Mouse (Mus musculus): Measurements from ENCODE around the gene Llcfc1.

The Llcfc1 gene

DNA sequence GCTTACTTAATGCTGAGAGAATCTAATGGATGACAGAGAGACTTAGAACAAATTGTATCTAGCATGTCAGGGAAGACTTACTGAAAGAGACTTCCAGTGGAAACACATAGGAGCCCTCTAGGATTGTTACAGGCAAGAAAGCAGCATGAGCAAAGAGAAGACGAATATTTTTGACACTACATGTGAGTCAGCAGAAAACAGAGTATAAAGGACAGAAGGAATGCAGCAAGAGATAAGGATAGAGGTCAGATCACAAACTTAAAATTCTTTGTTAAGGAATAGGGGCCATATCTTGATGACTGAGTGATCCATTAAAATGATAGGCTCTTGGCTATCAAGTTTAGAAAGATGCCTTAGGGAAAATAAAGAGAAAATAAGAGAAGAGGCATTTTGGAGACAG is 17.0 kb downstream of the Llcfc1 start:
- ATAC-seq (ENCODE audit: insufficient number of reproducible peaks, low FRiP score, low TSS enrichment): no peak

DNA sequence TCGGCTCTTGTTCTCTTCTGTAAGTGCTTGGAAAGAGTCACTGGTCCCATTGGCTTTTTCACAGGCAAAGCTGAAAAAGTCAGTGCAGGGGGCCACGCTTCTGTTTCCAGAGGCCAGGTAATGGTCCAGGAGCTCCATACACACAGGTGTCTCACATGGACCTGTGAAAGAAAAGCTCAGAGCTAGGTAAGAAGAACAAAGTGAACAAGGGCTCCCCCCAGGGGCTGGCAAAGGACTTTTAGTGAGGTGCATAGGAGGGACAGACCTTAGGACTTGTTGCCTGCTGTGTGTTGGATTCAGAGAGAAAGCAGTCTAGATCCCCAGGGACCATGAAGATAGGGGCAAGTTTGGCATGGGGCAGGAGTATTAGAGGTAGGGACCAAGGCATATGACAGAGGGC is 18.7 kb downstream of the Llcfc1 start:
- no peak for ATAC-seq (ENCODE audit: insufficient number of reproducible peaks, low FRiP score, low TSS enrichment)

DNA sequence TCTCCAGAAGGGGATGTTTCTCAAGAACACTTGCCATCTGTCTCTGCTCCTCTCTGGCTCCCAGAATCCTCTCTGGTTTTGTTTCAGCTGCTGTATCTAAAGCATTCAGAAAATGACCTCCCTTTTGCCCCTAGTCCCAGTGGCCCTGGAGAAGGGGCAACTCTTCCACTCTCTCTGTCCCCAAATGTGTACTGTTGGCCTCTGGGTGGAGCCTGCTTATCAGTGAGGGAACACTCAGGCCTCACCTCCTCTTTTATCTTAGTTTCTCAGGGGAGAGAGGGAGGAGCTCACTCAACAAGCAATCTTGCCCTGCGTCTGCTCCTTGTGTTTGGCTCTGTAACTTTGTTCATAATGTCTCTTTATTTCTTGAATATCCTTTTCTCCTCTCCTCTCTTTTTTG is 19.9 kb downstream of the Llcfc1 start, which contains the start of gene Kel:
TSS of gene Kel (minus strand) at position 217 of the 400 bp plus-strand sequence.
- ATAC-seq (ENCODE audit: insufficient number of reproducible peaks, low FRiP score, low TSS enrichment): no peak

DNA sequence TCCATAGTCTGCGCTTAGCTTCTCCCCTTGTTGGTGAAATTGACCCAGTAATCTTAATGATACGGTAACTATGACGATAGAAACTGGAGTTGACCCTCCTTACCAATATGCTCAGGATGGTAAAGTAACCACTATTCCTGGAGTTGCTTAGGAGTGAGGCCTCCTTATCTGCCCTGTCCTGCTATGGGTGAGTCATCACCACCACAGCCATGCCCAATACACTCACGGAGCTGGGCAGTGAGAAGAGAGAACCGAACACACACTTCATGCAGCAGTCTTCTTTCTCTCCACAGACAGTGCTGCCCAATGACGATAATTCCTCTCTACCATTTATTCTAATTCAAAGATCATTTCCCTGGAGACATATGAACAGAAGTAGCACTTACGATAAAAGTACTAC is 22.0 kb downstream of the Llcfc1 start:
- ATAC-seq (ENCODE audit: insufficient number of reproducible peaks, low FRiP score, low TSS enrichment): no peak

DNA sequence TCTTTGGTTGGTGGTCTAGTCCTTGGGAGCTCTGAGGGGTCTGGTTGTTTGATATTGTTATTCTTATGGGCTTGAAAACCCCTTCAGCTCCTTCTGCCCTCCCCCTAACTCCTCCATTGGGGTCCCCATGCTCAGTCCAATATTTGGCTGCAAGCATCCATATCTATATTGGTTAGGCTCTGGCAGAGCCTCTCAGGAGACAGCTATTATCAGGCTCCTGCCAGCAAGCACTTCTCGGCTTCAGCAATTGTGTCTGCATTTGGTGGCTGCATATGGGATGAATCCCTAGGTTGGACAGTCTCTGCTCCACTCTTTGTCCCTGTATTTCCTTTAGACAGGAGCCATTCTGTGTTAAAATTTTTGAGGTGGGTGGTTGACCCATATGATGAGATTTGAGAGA is 26.1 kb downstream of the Llcfc1 start:
- no peak for ATAC-seq (ENCODE audit: insufficient number of reproducible peaks, low FRiP score, low TSS enrichment)

DNA sequence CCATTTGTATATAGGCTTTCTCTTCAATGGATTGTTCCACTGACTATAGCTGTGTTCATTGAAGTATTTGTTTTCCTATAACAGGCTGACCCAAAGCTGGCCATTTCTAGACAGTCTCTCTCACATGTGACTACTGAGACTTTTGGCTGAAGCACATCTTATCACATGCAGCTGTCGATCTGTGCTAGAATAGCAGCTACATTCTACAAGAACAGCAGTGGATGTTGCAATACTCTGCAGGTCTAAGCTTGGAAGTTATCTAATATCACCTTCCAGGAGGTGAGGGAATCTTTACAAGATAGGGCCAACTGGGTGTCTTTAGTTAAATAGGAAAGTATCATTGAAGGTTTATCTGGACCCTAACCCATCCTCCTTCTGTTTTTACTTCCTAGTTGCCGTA is 37.2 kb downstream of the Llcfc1 start:
- no peak for ATAC-seq (ENCODE audit: insufficient number of reproducible peaks, low FRiP score, low TSS enrichment)

DNA sequence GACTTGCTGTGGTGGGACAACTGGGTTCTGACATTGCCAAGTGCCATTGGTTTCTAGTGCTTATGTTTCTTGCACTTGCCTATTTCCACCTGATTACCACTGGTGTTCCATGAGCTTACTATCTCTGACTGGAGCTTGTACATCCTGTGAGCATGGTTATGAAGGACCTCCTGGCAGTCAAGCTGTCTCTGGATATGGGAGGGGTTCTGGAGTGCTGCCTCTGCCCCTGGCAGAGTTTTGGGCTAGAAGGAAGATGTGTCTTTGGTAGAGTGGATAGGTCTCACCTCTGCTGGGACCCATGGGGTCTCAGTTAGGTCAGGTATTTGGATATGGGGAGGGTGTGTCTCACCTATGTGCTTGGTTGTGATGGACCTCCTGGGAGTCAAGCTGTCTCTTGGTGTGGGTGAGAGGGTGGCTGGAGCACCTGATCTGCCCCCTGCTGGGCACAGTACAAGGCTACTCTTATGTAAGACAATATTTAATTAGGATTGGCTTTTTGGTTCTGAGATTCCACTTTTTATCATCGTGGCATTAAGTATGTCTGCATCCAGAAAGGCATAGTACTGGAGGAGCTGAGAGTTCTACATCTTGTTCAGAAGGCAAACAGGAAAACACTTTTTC is 43.9 kb downstream of the Llcfc1 start:
- no peak for ATAC-seq (ENCODE audit: insufficient number of reproducible peaks, low FRiP score, low TSS enrichment)

DNA sequence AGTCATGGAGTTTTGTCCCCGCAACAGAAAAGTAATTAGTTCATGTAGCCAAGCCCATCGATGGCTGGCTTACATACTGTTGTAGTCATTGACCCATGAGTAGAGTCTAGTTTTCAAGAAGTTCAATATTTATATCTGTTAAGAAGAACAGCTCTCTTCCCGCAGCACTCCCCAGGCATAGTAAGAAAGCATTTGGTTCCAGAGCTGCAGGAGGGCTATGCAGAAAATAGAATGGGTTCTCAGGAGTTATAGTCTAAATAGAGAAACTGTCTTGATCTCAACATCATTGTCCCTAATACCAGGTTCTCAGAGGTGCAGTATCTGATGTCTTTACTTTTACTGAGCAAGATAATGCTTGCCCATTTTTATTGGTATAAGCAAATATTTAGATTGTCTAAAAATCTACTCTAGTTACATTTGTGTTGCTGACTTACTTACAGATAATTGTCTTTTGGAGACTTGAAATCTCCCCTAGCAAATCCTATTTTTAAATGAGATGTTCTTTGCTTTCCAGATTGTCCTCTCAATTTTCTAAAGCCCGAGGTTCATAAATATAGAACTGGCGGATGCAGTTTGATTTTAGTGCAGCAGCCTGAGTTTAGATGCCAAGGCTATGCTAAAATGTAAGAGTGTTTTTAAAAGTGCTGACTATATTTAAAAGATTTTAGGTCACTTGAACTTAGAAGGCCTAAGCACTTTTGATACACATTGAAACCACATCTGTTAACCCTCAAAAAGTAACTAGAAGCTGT is 50.7 kb downstream of the Llcfc1 start:
- no peak for ATAC-seq (ENCODE audit: insufficient number of reproducible peaks, low FRiP score, low TSS enrichment)
